10 mouse cellular contexts compared by ENCODE assay signal in the genomic region with DNA sequence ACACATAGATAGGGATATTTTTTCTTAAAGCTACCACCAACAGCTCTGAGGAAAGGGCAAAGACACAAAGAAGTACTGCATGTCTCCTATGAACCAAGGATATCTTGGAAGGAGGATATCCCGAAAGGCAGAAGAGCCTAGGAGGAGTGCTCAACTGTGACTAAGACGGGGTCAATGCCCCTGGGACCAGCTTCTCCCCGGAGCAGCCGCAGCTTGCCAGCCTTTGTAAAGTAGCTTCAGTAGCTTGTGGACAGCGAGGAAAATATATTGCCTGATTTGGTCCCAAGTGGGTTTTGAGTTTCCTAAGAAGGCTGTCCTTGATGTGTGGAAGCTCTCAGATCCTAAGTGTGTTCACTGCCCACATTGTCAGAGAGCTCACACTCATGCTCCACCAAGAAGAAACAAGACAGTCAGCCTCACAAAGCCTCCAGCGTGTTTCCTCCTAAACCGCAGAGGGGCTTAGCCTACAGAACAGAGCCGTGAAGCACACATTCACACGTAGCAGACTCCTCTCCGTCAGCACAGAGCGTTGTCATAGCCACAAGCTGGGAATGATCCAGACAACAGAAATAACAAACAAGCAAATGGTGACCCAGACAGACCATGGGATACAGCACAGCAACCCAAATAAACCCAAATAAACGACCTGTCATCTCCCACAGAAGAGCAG. TPM values are rescaled to one million over a fixed set of nuclear protein-coding genes. Genes with fewer than 3 reads are reported as not detected.
DNase-seq lines count a peak whose midpoint lies in the region; ATAC-seq and TF ChIP-seq lines count a peak whose summit lies in the region.
"Had no signal": no experiment of that assay in that cellular context is flagged by ENCODE, and none has a peak within 500 bp of the region (broad histone marks: within the 10 kb centered on the region; RNA-seq: fewer than 3 reads in every experiment).

No protein-coding gene starts in this region.

- DNase-seq in adrenal gland, postnatal 10 days = peak; percentile 44
- DNase-seq in adrenal gland, postnatal 4 days (ENCODE audit: low spot score in 2 of 2) = no peak
- peak; percentile 42 for DNase-seq in hindbrain, postnatal 0 days (ENCODE audit: low spot score)
- no peak for DNase-seq in hindbrain, embryonic 14.5 days (ENCODE audit: low spot score)
- no peak for DNase-seq in cerebellum, postnatal 14 days

- no peaks in the 10 kb centered on the region for H3K27me3 ChIP-seq in hindbrain, postnatal 0 days (ENCODE audit: insufficient read depth, low read length)
- no peaks in the 10 kb centered on the region for H3K27me3 ChIP-seq in hindbrain, embryonic 14.5 days (ENCODE audit: control insufficient read depth, insufficient read depth, low read length)
- no peaks in the 10 kb centered on the region for H3K27me3 ChIP-seq in neural tube, embryonic 12.5 days (replicated peaks)
- H3K27me3 ChIP-seq in neural tube, embryonic 15.5 days (replicated peaks) = no peaks in the 10 kb centered on the region
- H3K27me3 ChIP-seq: heart, embryonic 13.5 days; intestine, embryonic 15.5 days had no signal

- no peak for TF ChIP-seq CTCF in hindbrain, postnatal 0 days (IDR thresholded peaks at IDR 0.05; ENCODE audit: low read depth)

- no peak overlapping the region for H3K4me3 ChIP-seq in hindbrain, postnatal 0 days (ENCODE audit: low read length)
- no peak overlapping the region for H3K4me3 ChIP-seq in hindbrain, embryonic 14.5 days (replicated peaks; ENCODE audit: low read length)
- H3K4me3 ChIP-seq in neural tube, embryonic 12.5 days = no peak overlapping the region
- no peak overlapping the region for H3K4me3 ChIP-seq in neural tube, embryonic 15.5 days (replicated peaks)
- H3K4me3 ChIP-seq: heart, embryonic 13.5 days; intestine, embryonic 15.5 days had no signal

- no peaks in the 10 kb centered on the region for H3K4me1 ChIP-seq in hindbrain, postnatal 0 days (ENCODE audit: insufficient read depth, low read length)
- H3K4me1 ChIP-seq in hindbrain, embryonic 14.5 days (replicated peaks; ENCODE audit: control insufficient read depth, insufficient read depth, low read length) = no peaks in the 10 kb centered on the region
- H3K4me1 ChIP-seq in neural tube, embryonic 12.5 days = no peaks in the 10 kb centered on the region; the same call in 1 of the 2 replicates
- peaks cover 6% of the 10 kb centered on the region; the same call in 1 of the 2 replicates for H3K4me1 ChIP-seq in neural tube, embryonic 15.5 days

- peak; percentile 59; the same call in 1 of the 2 replicates for ATAC-seq in hindbrain, postnatal 0 days
- no peak for ATAC-seq in hindbrain, embryonic 14.5 days (ENCODE audit: low FRiP score)
- ATAC-seq in neural tube, embryonic 12.5 days (ENCODE audit: low FRiP score, low read depth) = no peak
- ATAC-seq in neural tube, embryonic 15.5 days (ENCODE audit: low FRiP score) = no peak
- ATAC-seq in granulocyte monocyte progenitor cell, adult 5-6 weeks (replicated peaks; ENCODE audit: poor library complexity, severe bottlenecking) = no peak
- ATAC-seq: intestine, embryonic 15.5 days had no signal

- no peak overlapping the region for H3K4me2 ChIP-seq in hindbrain, postnatal 0 days (ENCODE audit: low read depth, low read length)
- no peak overlapping the region for H3K4me2 ChIP-seq in hindbrain, embryonic 14.5 days (replicated peaks)
- 0 out of 2 replicates have a peak overlapping the region, but pooled peaks have one; percentile 7 for H3K4me2 ChIP-seq in neural tube, embryonic 12.5 days (replicated peaks)
- no peak overlapping the region for H3K4me2 ChIP-seq in neural tube, embryonic 15.5 days
- H3K4me2 ChIP-seq: heart, embryonic 13.5 days; intestine, embryonic 15.5 days had no signal

- H3K36me3 ChIP-seq in hindbrain, postnatal 0 days (ENCODE audit: insufficient read depth, low read length) = no peaks in the 10 kb centered on the region
- H3K36me3 ChIP-seq in hindbrain, embryonic 14.5 days (replicated peaks; ENCODE audit: control insufficient read depth, insufficient read depth) = no peaks in the 10 kb centered on the region
- no peaks in the 10 kb centered on the region for H3K36me3 ChIP-seq in neural tube, embryonic 12.5 days
- H3K36me3 ChIP-seq in neural tube, embryonic 15.5 days = no peaks in the 10 kb centered on the region
- H3K36me3 ChIP-seq: heart, embryonic 13.5 days; intestine, embryonic 15.5 days had no signal

- no peaks in the 10 kb centered on the region for H3K9me3 ChIP-seq in hindbrain, postnatal 0 days (ENCODE audit: low read length)
- no peaks in the 10 kb centered on the region for H3K9me3 ChIP-seq in hindbrain, embryonic 14.5 days (ENCODE audit: control insufficient read depth, low read length)
- H3K9me3 ChIP-seq in neural tube, embryonic 12.5 days = no peaks in the 10 kb centered on the region
- H3K9me3 ChIP-seq in neural tube, embryonic 15.5 days (replicated peaks) = no peaks in the 10 kb centered on the region
- H3K9me3 ChIP-seq: intestine, embryonic 15.5 days had no signal

- H3K27ac ChIP-seq in hindbrain, postnatal 0 days = no peak overlapping the region
- H3K27ac ChIP-seq in hindbrain, embryonic 14.5 days = no peak overlapping the region
- H3K27ac ChIP-seq in neural tube, embryonic 12.5 days = no peak overlapping the region
- no peak overlapping the region for H3K27ac ChIP-seq in neural tube, embryonic 15.5 days (replicated peaks)
- H3K27ac ChIP-seq: heart, embryonic 13.5 days; intestine, embryonic 15.5 days had no signal

- 37% methylated on average over 12 of the region's 12 CpGs for WGBS in hindbrain, postnatal 0 days
- WGBS in hindbrain, embryonic 14.5 days = 51% methylated on average over 12 of the region's 12 CpGs
- 57% methylated on average over 12 of the region's 12 CpGs for WGBS in neural tube, embryonic 12.5 days
- WGBS in neural tube, embryonic 15.5 days = 54% methylated on average over 12 of the region's 12 CpGs

- no peak overlapping the region for H3K9ac ChIP-seq in hindbrain, postnatal 0 days (replicated peaks; ENCODE audit: low read length)
- H3K9ac ChIP-seq in hindbrain, embryonic 14.5 days = no peak overlapping the region
- H3K9ac ChIP-seq in neural tube, embryonic 12.5 days = no peak overlapping the region
- no peak overlapping the region for H3K9ac ChIP-seq in neural tube, embryonic 15.5 days (replicated peaks)
- H3K9ac ChIP-seq: heart, embryonic 13.5 days; intestine, embryonic 15.5 days had no signal

RNA-seq across cellular contexts. Expression of a gene that starts 17.2 kb away (rescaled TPM):
- total RNA-seq in adrenal gland, postnatal 10 days (2021) = 10 to 100 TPM in 1 of 2 experiments, 1 to 10 TPM in 1; 5.9 to 10.9 TPM
- total RNA-seq in adrenal gland, postnatal 4 days (2021) = 1 to 10 TPM; 4.5 to 5.1 TPM
- total RNA-seq in hindbrain, postnatal 0 days (2014; rRNA removed) = 6.4 and 7.8 TPM in 2 replicates
- 5.8 TPM in 2 replicates for polyA plus RNA-seq in hindbrain, postnatal 0 days (2015; fragmentation: Nextera tagmentation; extraction: Ambion mirVana)
- polyA plus RNA-seq in hindbrain, embryonic 14.5 days (2014; fragmentation: Nextera tagmentation; extraction: Ambion mirVana) = 3.7 and 4.4 TPM in 2 replicates
- 12.0 and 14.7 TPM in 2 replicates for polyA plus RNA-seq in neural tube, embryonic 12.5 days (2016; fragmentation: Nextera tagmentation; extraction: Ambion mirVana)
- polyA plus RNA-seq in neural tube, embryonic 15.5 days (2015; fragmentation: Nextera tagmentation; extraction: Ambion mirVana) = 10.0 and 10.5 TPM in 2 replicates
- total RNA-seq in granulocyte monocyte progenitor cell, adult 5-6 weeks (2014; fragmentation: Nextera tagmentation) = not detected in 2 replicates
- total RNA-seq in granulocyte monocyte progenitor cell, adult 5-6 weeks (2017) = 0.15 TPM in 1 of 2 replicates, not detected in the other

Comparison
In these comparisons a context has a peak if more than half of its experiments do, and no peak if none do; other contexts are left out.
1. DNase-seq: peak in adrenal gland, postnatal 10 days (single experiment) and hindbrain, postnatal 0 days (single experiment); none in adrenal gland, postnatal 4 days (0 of 2), hindbrain, embryonic 14.5 days (single experiment) and cerebellum, postnatal 14 days (0 of 2).